Mouse (Mus musculus): Measurements from ENCODE around the gene Slc45a1.

The Slc45a1 gene

GRCm38 (mm10) chr4:150659926-150660610, 8.1 kb upstream of the Slc45a1 start:
- no peak for DNase-seq (ENCODE audit: low spot score)

- peak; percentile 46 for DNase-seq (ENCODE audit: low spot score)
Observed at GRCm38 (mm10) chr4:150656504-150656903, 4.5 kb upstream of the Slc45a1 start.

- peak; percentile 88 for DNase-seq (ENCODE audit: low spot score)
Observed at GRCm38 (mm10) chr4:150655989-150656388, 4.0 kb upstream of the Slc45a1 start.

- DNase-seq (ENCODE audit: low spot score) = no peak
Observed at GRCm38 (mm10) chr4:150653072-150653599, 1.2 kb upstream of the Slc45a1 start.

- DNase-seq (ENCODE audit: low spot score) = no peak
Observed at GRCm38 (mm10) chr4:150649327-150649726, 2.6 kb downstream of the Slc45a1 start.

GRCm38 (mm10) chr4:150644299-150644698, 7.7 kb downstream of the Slc45a1 start:
- no peak for DNase-seq (ENCODE audit: low spot score)

GRCm38 (mm10) chr4:150636635-150637034, 15.3 kb downstream of the Slc45a1 start:
- DNase-seq (ENCODE audit: low spot score) = no peak

- DNase-seq (ENCODE audit: low spot score) = no peak
Observed at GRCm38 (mm10) chr4:150635568-150635967, 16.4 kb downstream of the Slc45a1 start.

- no peak for DNase-seq (ENCODE audit: low spot score)
Observed at GRCm38 (mm10) chr4:150629266-150629665, 22.7 kb downstream of the Slc45a1 start.

GRCm38 (mm10) chr4:150625951-150626732, 25.8 kb downstream of the Slc45a1 start:
- DNase-seq (ENCODE audit: low spot score) = peak; percentile 69

GRCm38 (mm10) chr4:150625425-150625824, 26.5 kb downstream of the Slc45a1 start:
- DNase-seq (ENCODE audit: low spot score) = peak; percentile 81

- no peak for DNase-seq (ENCODE audit: low spot score)
Observed at GRCm38 (mm10) chr4:150624933-150625332, 27.0 kb downstream of the Slc45a1 start.

- DNase-seq (ENCODE audit: low spot score) = no peak
Observed at GRCm38 (mm10) chr4:150624214-150624823, 27.7 kb downstream of the Slc45a1 start.

- no peak for DNase-seq (ENCODE audit: low spot score)
Observed at GRCm38 (mm10) chr4:150622641-150623040, 29.3 kb downstream of the Slc45a1 start.

GRCm38 (mm10) chr4:150619011-150619410, 33.0 kb downstream of the Slc45a1 start:
- DNase-seq (ENCODE audit: low spot score) = no peak

- no peak for DNase-seq (ENCODE audit: low spot score)
Observed at GRCm38 (mm10) chr4:150616841-150617240, 35.1 kb downstream of the Slc45a1 start.

GRCm38 (mm10) chr4:150616029-150616420, 35.9 kb downstream of the Slc45a1 start:
- no peak for DNase-seq (ENCODE audit: low spot score)

GRCm38 (mm10) chr4:150615251-150616028, 36.5 kb downstream of the Slc45a1 start:
- DNase-seq (ENCODE audit: low spot score) = no peak

GRCm38 (mm10) chr4:150613715-150614114, 38.3 kb downstream of the Slc45a1 start:
- DNase-seq (ENCODE audit: low spot score) = no peak

- DNase-seq (ENCODE audit: low spot score) = no peak
Observed at GRCm38 (mm10) chr4:150608670-150609069, 43.3 kb downstream of the Slc45a1 start.

- peak; percentile 58 for DNase-seq (ENCODE audit: low spot score)
Observed at GRCm38 (mm10) chr4:150606449-150607161, 45.4 kb downstream of the Slc45a1 start.

Data from retina, embryonic 14.5 days (tissue).